Mouse (Mus musculus) brain, embryonic 14.5 days (tissue): ENCODE measurements around the gene Hgfac.

Experiments used
- CTCF ChIP-seq: fragments of 200-500 bp; IDR thresholded peaks from 2 replicates; pipeline ENCODE4 v1.5.1; 2012; ENCODE audit warnings: inconsistent platforms, mild to moderate bottlenecking, moderate library complexity, borderline replicate concordance; ENCODE audit not compliant: insufficient read depth, insufficient read length; ENCODE audit errors: extremely low read depth
- POLR2A ChIP-seq: fragments of 200-500 bp; IDR thresholded peaks from 2 replicates; pipeline ENCODE4 v1.6.1; 2012; ENCODE audit warnings: mild to moderate bottlenecking, inconsistent platforms, borderline replicate concordance; ENCODE audit not compliant: poor library complexity, insufficient read depth, insufficient read length, severe bottlenecking; ENCODE audit errors: extremely low read depth

GRCm38 (mm10) chr5:35041268-35041829 is at the start of gene Hgfac:
- TF ChIP-seq CTCF = no peak
- no peak for TF ChIP-seq POLR2A
